25 mouse cellular contexts compared by ENCODE assay signal in the genomic region with DNA sequence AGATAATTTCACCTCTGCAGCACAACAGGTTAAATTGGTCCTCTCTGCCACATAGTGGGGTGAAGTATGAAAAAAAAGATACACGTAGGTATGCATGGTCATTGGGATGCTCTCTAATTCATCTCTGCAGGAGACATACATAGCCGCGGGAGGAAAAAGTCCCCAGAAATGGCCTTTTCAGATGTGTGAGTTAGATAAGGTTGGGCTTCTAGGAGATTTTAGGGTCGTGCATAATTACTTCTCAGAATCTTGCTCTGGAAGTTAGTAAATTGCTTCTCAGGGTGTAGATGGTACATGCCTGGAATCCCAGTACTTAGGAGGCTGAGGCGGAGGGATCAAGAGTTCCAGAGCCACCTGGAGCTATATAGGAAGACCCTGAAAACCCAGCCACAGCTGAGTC. TPM values are rescaled to one million over a fixed set of nuclear protein-coding genes. Genes with fewer than 3 reads are reported as not detected.
DNase-seq lines count a peak whose midpoint lies in the region; ATAC-seq and TF ChIP-seq lines count a peak whose summit lies in the region.
"Had no signal": no experiment of that assay in that cellular context is flagged by ENCODE, and none has a peak within 500 bp of the region (broad histone marks: within the 10 kb centered on the region; RNA-seq: fewer than 3 reads in every experiment).

No protein-coding gene starts in this region.

- no peaks in the 10 kb centered on the region for H3K27me3 ChIP-seq in testis, adult 2 months (ENCODE audit: control insufficient read depth, insufficient read depth, low read length)
- peaks cover 42% of the 10 kb centered on the region for H3K27me3 ChIP-seq in liver, embryonic 15.5 days

- H3K27ac ChIP-seq in gastrocnemius, adult 2 months: 0 out of 2 replicates have a peak overlapping the region, but pooled peaks have one; percentile 93
- no peak overlapping the region for H3K27ac ChIP-seq in testis, adult 2 months (ENCODE audit: control insufficient read depth, insufficient read depth, low read depth, low read length)
- H3K27ac ChIP-seq in liver, embryonic 15.5 days (replicated peaks): peak overlapping the region; percentile 99
- H3K27ac ChIP-seq: embryonic facial prominence, embryonic 13.5 days; forebrain, embryonic 10.5 days; hindbrain, embryonic 12.5 days had no signal

- ATAC-seq in liver, embryonic 15.5 days (ENCODE audit: insufficient read depth): no peak
- no peak for ATAC-seq in monocyte, adult 5-6 weeks (replicated peaks; ENCODE audit: insufficient number of reproducible peaks, low FRiP score, low TSS enrichment, poor library complexity, severe bottlenecking)

- H3K4me1 ChIP-seq in testis, adult 2 months (ENCODE audit: control insufficient read depth, insufficient read depth, low read length): peaks cover 11% of the 10 kb centered on the region
- H3K4me1 ChIP-seq in liver, embryonic 15.5 days (replicated peaks): peaks cover 61% of the 10 kb centered on the region

- no peak for DNase-seq in gastrocnemius, adult 2 months
- no peak for DNase-seq in gastrocnemius, postnatal 10 days
- DNase-seq in testis, postnatal 10 days (ENCODE audit: low spot score): no peak
- no peak for DNase-seq in lung, adult 18-20 months
- DNase-seq: adrenal gland, adult 8-10 months; adrenal gland, postnatal 36 days; cerebellum, adult 11-12 months; cerebellum, adult 9-10 months; cerebellum, postnatal 36 days; heart, adult 18-20 months; heart, postnatal 10 days; heart, postnatal 4 days had no signal

- peak overlapping the region; percentile 97; the same call in 1 of the 2 replicates for H3K9ac ChIP-seq in liver, embryonic 15.5 days
- H3K9ac ChIP-seq: hindbrain, embryonic 12.5 days had no signal

- intact Hi-C loops in gastrocnemius, adult 2 months (cut with DNase I): loop anchor here (5.0 kb wide), 1 partner anchor 468 kb away; a partner anchor contains a TSS

- no peaks in the 10 kb centered on the region for H3K36me3 ChIP-seq in testis, adult 2 months (ENCODE audit: control insufficient read depth, insufficient read depth, low read length)
- H3K36me3 ChIP-seq in liver, embryonic 15.5 days (replicated peaks): no peaks in the 10 kb centered on the region
- H3K36me3 ChIP-seq: embryonic facial prominence, embryonic 13.5 days; forebrain, embryonic 10.5 days; heart, embryonic 10.5 days; hindbrain, embryonic 12.5 days had no signal

- H3K4me2 ChIP-seq in liver, embryonic 15.5 days: peak overlapping the region; percentile 94

- H3K4me3 ChIP-seq in gastrocnemius, adult 2 months: no peak overlapping the region
- peak overlapping the region; percentile 87; the same call in 1 of the 2 replicates for H3K4me3 ChIP-seq in testis, adult 2 months (ENCODE audit: control insufficient read depth, low read depth, low read length)
- peak overlapping the region; percentile 77; the same call in 1 of the 2 replicates for H3K4me3 ChIP-seq in liver, embryonic 15.5 days (replicated peaks)

- H3K9me3 ChIP-seq in liver, embryonic 15.5 days (replicated peaks): no peaks in the 10 kb centered on the region
- H3K9me3 ChIP-seq: embryonic facial prominence, embryonic 13.5 days; forebrain, embryonic 10.5 days; heart, embryonic 10.5 days; hindbrain, embryonic 12.5 days had no signal

- TF ChIP-seq POLR2A in testis, adult 2 months (IDR thresholded peaks at IDR 0.05; ENCODE audit: control insufficient read depth, low read depth, low read length): no peak

- WGBS in liver, embryonic 15.5 days (ENCODE audit: insufficient replicate concordance): 41% methylated on average over 5 of the region's 5 CpGs

- TF ChIP-seq CTCF in gastrocnemius, adult 2 months (IDR thresholded peaks at IDR 0.05): no peak
- TF ChIP-seq CTCF in testis, adult 2 months (IDR thresholded peaks at IDR 0.05; ENCODE audit: control insufficient read depth, insufficient read depth, insufficient replicate concordance, low read depth, low read length): no peak

RNA-seq across cellular contexts. Expression of a gene that starts 1.5 kb away (rescaled TPM):
- total RNA-seq in gastrocnemius, adult 2 months (2021): under 1 TPM; 0.39 to 0.61 TPM
- total RNA-seq in gastrocnemius, postnatal 10 days (2021): 1 to 10 TPM; 2.2 to 2.7 TPM
- 33.9 and 48.2 TPM in 2 replicates for polyA plus RNA-seq in testis, adult 2 months (2012; rRNA removed)
- polyA plus RNA-seq in liver, embryonic 15.5 days (2015; fragmentation: Nextera tagmentation; extraction: Ambion mirVana): 0.36 and 0.77 TPM in 2 replicates
- total RNA-seq in monocyte, adult 5-6 weeks (2017): not detected in 3 replicates
- polyA plus RNA-seq: embryonic facial prominence, embryonic 13.5 days; forebrain, embryonic 10.5 days; forebrain, embryonic 14.5 days; heart, embryonic 14.5 days; hindbrain, embryonic 12.5 days; hindbrain, embryonic 16.5 days had no signal

RNA-seq across cellular contexts. Expression of a gene that starts 28.5 kb away (rescaled TPM):
- 10 to 100 TPM; 14.3 to 18.4 TPM for total RNA-seq in gastrocnemius, adult 2 months (2021)
- total RNA-seq in gastrocnemius, postnatal 10 days (2021): 10 to 100 TPM; 20.7 to 24.7 TPM
- 13.0 and 20.8 TPM in 2 replicates for polyA plus RNA-seq in testis, adult 2 months (2012; rRNA removed)
- 90.3 and 92.5 TPM in 2 replicates for polyA plus RNA-seq in liver, embryonic 15.5 days (2015; fragmentation: Nextera tagmentation; extraction: Ambion mirVana)
- total RNA-seq in monocyte, adult 5-6 weeks (2017): 1.4 to 3.9 TPM (median 1.8 TPM) in 3 replicates

RNA-seq across cellular contexts. Expression of a gene that starts 54.4 kb away (rescaled TPM):
- total RNA-seq in gastrocnemius, adult 2 months (2021): 1 to 10 TPM; 1.7 to 4.2 TPM
- 1 to 10 TPM; 2.1 to 2.2 TPM for total RNA-seq in gastrocnemius, postnatal 10 days (2021)
- 16.5 and 27.6 TPM in 2 replicates for polyA plus RNA-seq in testis, adult 2 months (2012; rRNA removed)
- 11.0 and 11.4 TPM in 2 replicates for polyA plus RNA-seq in liver, embryonic 15.5 days (2015; fragmentation: Nextera tagmentation; extraction: Ambion mirVana)
- 2.6 to 7.2 TPM in 2 of 3 replicates, not detected in the other for total RNA-seq in monocyte, adult 5-6 weeks (2017)
- polyA plus RNA-seq: C2C12 had no signal

RNA-seq across cellular contexts. Expression of a gene that starts 55.7 kb away (rescaled TPM):
- not detected for total RNA-seq in gastrocnemius, adult 2 months (2021)
- not detected for total RNA-seq in gastrocnemius, postnatal 10 days (2021)
- polyA plus RNA-seq in testis, adult 2 months (2012; rRNA removed): not detected in 2 replicates
- not detected in 2 replicates for polyA plus RNA-seq in liver, embryonic 15.5 days (2015; fragmentation: Nextera tagmentation; extraction: Ambion mirVana)
- not detected in 3 replicates for total RNA-seq in monocyte, adult 5-6 weeks (2017)
- total RNA-seq: adrenal gland, adult 8-10 months; adrenal gland, postnatal 36 days; gastrocnemius, adult 8-10 months; gastrocnemius, postnatal 4 days; heart, adult 18-20 months; heart, postnatal 10 days; heart, postnatal 4 days had no signal
- polyA plus RNA-seq: C2C12; embryonic facial prominence, embryonic 13.5 days; forebrain, embryonic 10.5 days; forebrain, embryonic 14.5 days; heart, embryonic 10.5 days; heart, embryonic 14.5 days; hindbrain, embryonic 12.5 days; hindbrain, embryonic 16.5 days had no signal

RNA-seq across cellular contexts. Expression of a gene that starts 58.4 kb away (rescaled TPM):
- total RNA-seq in gastrocnemius, adult 2 months (2021): under 1 TPM; 0.36 to 0.38 TPM
- under 1 TPM in 1 of 2 experiments, not detected in 1; 0.41 TPM for total RNA-seq in gastrocnemius, postnatal 10 days (2021)
- 0.58 and 0.90 TPM in 2 replicates for polyA plus RNA-seq in testis, adult 2 months (2012; rRNA removed)
- polyA plus RNA-seq in liver, embryonic 15.5 days (2015; fragmentation: Nextera tagmentation; extraction: Ambion mirVana): 0.10 and 0.13 TPM in 2 replicates
- total RNA-seq in monocyte, adult 5-6 weeks (2017): 0.87 TPM in 1 of 3 replicates, not detected in the others
- polyA plus RNA-seq: C2C12; forebrain, embryonic 10.5 days; forebrain, embryonic 14.5 days; heart, embryonic 10.5 days; heart, embryonic 14.5 days; hindbrain, embryonic 12.5 days; hindbrain, embryonic 16.5 days had no signal
